In the genomic region with DNA sequence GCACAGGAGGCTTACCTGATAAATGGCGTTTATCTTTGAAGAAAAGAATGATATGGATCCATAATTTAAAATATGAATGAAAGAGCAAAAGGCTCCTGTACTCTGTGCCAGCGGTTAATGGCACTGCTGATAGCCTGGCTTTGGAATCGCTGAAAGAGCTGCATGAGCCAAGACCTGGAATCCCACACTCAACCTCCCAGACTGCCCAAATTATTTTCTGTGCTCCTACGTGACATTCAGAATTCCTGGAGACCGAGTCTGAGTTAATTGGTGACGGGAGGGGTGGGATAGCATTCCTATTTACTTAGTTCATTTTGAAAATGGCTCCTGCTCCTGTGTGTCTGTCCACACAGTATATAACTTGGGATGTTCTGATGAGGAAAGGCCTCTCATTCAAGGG, we compare ENCODE assay signal across 28 mouse cellular contexts.
"Had no signal": no experiment of that assay in that cellular context is flagged by ENCODE, and none has a peak within 500 bp of the region (broad histone marks: within the 10 kb centered on the region; RNA-seq: fewer than 3 reads in every experiment).

No protein-coding gene starts in this region.

- ATAC-seq: hindbrain, postnatal 0 days; intestine, embryonic 16.5 days; liver, postnatal 0 days had no signal

- H3K27ac ChIP-seq: gastrocnemius, adult 2 months; heart, adult 2 months; hindbrain, embryonic 10.5 days; hindbrain, embryonic 13.5 days; hindbrain, embryonic 15.5 days; hindbrain, postnatal 0 days; kidney, embryonic 15.5 days; kidney, postnatal 0 days; layer of hippocampus, adult 2 months; left cerebral cortex, adult 2 months; limb, embryonic 10.5 days; limb, embryonic 12.5 days; liver, embryonic 13.5 days; liver, embryonic 15.5 days had no signal

- DNase-seq: gastrocnemius, adult 2 months; gastrocnemius, postnatal 10 days; gastrocnemius, postnatal 25 days; heart, adult 2 months; heart, postnatal 10 days; heart, postnatal 4 days; kidney, adult 11 months; kidney, adult 2 months; kidney, adult 9 months; kidney, postnatal 25 days; kidney, postnatal 4 days; liver; liver, embryonic 13.5 days; liver, postnatal 0 days had no signal

- H3K4me1 ChIP-seq: hindbrain, embryonic 10.5 days; hindbrain, embryonic 13.5 days; hindbrain, embryonic 15.5 days; kidney, embryonic 15.5 days; liver, embryonic 13.5 days; liver, embryonic 15.5 days had no signal

- H3K4me2 ChIP-seq: heart, embryonic 12.5 days; hindbrain, embryonic 13.5 days; hindbrain, embryonic 15.5 days; kidney, embryonic 15.5 days; limb, embryonic 12.5 days; liver, embryonic 11.5 days; liver, embryonic 13.5 days; liver, embryonic 15.5 days had no signal

- H3K36me3 ChIP-seq: heart, embryonic 12.5 days; hindbrain, embryonic 10.5 days; hindbrain, embryonic 13.5 days; hindbrain, embryonic 15.5 days; kidney, embryonic 15.5 days; limb, embryonic 10.5 days; limb, embryonic 12.5 days; liver, embryonic 13.5 days; liver, embryonic 15.5 days had no signal

- H3K9me3 ChIP-seq: heart, embryonic 12.5 days; hindbrain, embryonic 10.5 days; hindbrain, embryonic 13.5 days; hindbrain, embryonic 15.5 days; kidney, embryonic 15.5 days; limb, embryonic 10.5 days; limb, embryonic 12.5 days; liver, embryonic 13.5 days; liver, embryonic 15.5 days had no signal

- H3K27me3 ChIP-seq: heart, embryonic 12.5 days; hindbrain, embryonic 13.5 days; hindbrain, embryonic 15.5 days; kidney, embryonic 15.5 days; limb, embryonic 12.5 days; liver, embryonic 13.5 days; liver, embryonic 15.5 days had no signal

- H3K4me3 ChIP-seq: gastrocnemius, adult 2 months; heart, adult 2 months; heart, embryonic 12.5 days; hindbrain, embryonic 10.5 days; hindbrain, embryonic 13.5 days; hindbrain, embryonic 15.5 days; kidney, embryonic 15.5 days; layer of hippocampus, adult 2 months; left cerebral cortex, adult 2 months; limb, embryonic 10.5 days; limb, embryonic 12.5 days; liver, embryonic 13.5 days; liver, embryonic 15.5 days had no signal
